Mouse (Mus musculus) midbrain, embryonic 13.5 days (tissue): ENCODE data around the gene Pex11g. TPM values are rescaled to one million over a fixed set of nuclear protein-coding genes. Genes with fewer than 3 reads are reported as not detected.

Experiments
- ATAC-seq: fragments of 200-750 bp; cut with Nextera tagmentation; 2 replicates; pipeline ENCODE4 v1.8.0; 2017; ENCODE audit warnings: mild to moderate bottlenecking, moderate TSS enrichment, moderate library complexity
- H3K27ac ChIP-seq: fragments of 300-500 bp; sonication (generic); 2 replicates; pipeline ENCODE4 v1.5.1; 2015; ENCODE audit warnings: inconsistent platforms, mild to moderate bottlenecking, moderate library complexity
- H3K27me3 ChIP-seq: fragments of 300-500 bp; sonication (generic); 2 replicates; pipeline ENCODE4 v1.6.1; 2015; ENCODE audit warnings: mild to moderate bottlenecking, inconsistent platforms
- H3K36me3 ChIP-seq: fragments of 300-500 bp; sonication (generic); 2 replicates; pipeline ENCODE4 v1.6.1; 2015; ENCODE audit warnings: mild to moderate bottlenecking, inconsistent platforms
- H3K4me1 ChIP-seq: fragments of 300-500 bp; sonication (generic); replicated peaks from 2 replicates; pipeline ENCODE4 v1.6.1; 2015; ENCODE audit warnings: inconsistent platforms
- H3K4me2 ChIP-seq: fragments of 300-500 bp; sonication (generic); replicated peaks from 2 replicates; pipeline ENCODE4 v1.6.1; 2015; ENCODE audit warnings: moderate library complexity, mild to moderate bottlenecking, inconsistent platforms
- H3K4me3 ChIP-seq: fragments of 300-500 bp; sonication (generic); replicated peaks from 2 replicates; pipeline ENCODE4 v1.5.1; 2015; ENCODE audit warnings: mild to moderate bottlenecking, inconsistent platforms
- H3K9ac ChIP-seq: fragments of 300-500 bp; sonication (generic); replicated peaks from 2 replicates; pipeline ENCODE4 v1.6.1; 2015; ENCODE audit warnings: mild to moderate bottlenecking, inconsistent platforms
- H3K9me3 ChIP-seq: fragments of 300-500 bp; sonication (generic); 2 replicates; pipeline ENCODE4 v1.6.1; 2016; ENCODE audit warnings: mild to moderate bottlenecking, inconsistent platforms
- WGBS: fragments of 180-500 bp; shearing (Covaris S2); methylation state at CpG from one replicate; pipeline ENCODE4 v1.1.7; 2015; 5-methylcytosine and 5-hydroxymethylcytosine counted together
- polyA plus RNA-seq: library from polyadenylated mRNA; unstranded; fragments of >200 nt; fragmentation: Nextera tagmentation; extraction: Ambion mirVana; gene quantifications from 2 replicates; pipeline ENCODE4 v1.2.1, GENCODE M21; 2015

Pex11g gene
- polyA plus RNA-seq, 1 experiment from 2014 or later: 5.3 TPM

DNA sequence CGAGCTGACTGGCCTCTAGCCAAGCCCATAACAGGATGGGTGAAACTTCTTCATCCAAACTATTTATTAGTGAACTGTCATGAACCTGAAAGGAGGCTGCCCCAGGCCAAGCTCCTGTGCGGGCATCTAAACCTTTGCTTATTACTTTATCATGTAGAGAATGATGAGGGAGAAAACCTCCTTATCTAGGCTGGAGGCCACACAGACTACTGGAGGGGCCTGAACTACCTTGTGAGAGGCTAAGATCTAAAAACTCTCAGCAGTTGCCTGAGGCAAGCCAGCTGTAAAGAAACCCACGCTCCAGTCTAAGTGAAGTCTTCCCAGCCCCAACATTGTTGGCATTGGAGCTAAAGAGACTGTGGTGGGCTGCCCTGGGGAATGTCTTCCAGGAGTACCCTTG lies 60.1 kb downstream of the Pex11g start:
- no peak overlapping the region for H3K4me2 ChIP-seq
- no peaks in the 10 kb centered on the region for H3K4me1 ChIP-seq
- no peak overlapping the region for H3K4me3 ChIP-seq
- no peaks in the 10 kb centered on the region for H3K9me3 ChIP-seq
- ATAC-seq: no peak
- 94% methylated on average over 3 of the region's 3 CpGs for WGBS
- 0 out of 2 replicates have a peak, but pooled peaks cover 5% of the 10 kb centered on the region for H3K36me3 ChIP-seq
- H3K27me3 ChIP-seq: no peaks in the 10 kb centered on the region
- no peak overlapping the region for H3K9ac ChIP-seq
- H3K27ac ChIP-seq: no peak overlapping the region

Other genes starting within 250 kb of the Pex11g start
- 53.9 and 58.6 TPM in 2 replicates for gene Insr, start 188.1 kb downstream of the Pex11g start, polyA plus RNA-seq
- not detected in 2 replicates for gene A430078G23Rik, start 114.3 kb downstream of the Pex11g start, polyA plus RNA-seq
- 10.4 and 12.5 TPM in 2 replicates for gene Arhgef18, start 74.7 kb downstream of the Pex11g start, polyA plus RNA-seq
- 0.17 and 0.23 TPM in 2 replicates for gene Tex45, start 3.2 kb upstream of the Pex11g start, polyA plus RNA-seq
- 85.1 and 90.0 TPM in 2 replicates for gene Zfp358, start 25.5 kb upstream of the Pex11g start, polyA plus RNA-seq
- gene Mcoln1, start 32.8 kb upstream of the Pex11g start, polyA plus RNA-seq: 93.4 and 99.6 TPM in 2 replicates
- 33.0 and 34.1 TPM in 2 replicates for gene Pnpla6, start 47.7 kb upstream of the Pex11g start, polyA plus RNA-seq
- 1.1 and 1.3 TPM in 2 replicates for gene C330021F23Rik, start 100.3 kb upstream of the Pex11g start, polyA plus RNA-seq
- 30.4 and 35.6 TPM in 2 replicates for gene Camsap3, start 119.6 kb upstream of the Pex11g start, polyA plus RNA-seq
- gene Xab2, start 153.6 kb upstream of the Pex11g start, polyA plus RNA-seq: 58.6 and 63.2 TPM in 2 replicates
- gene Pet100, start 153.9 kb upstream of the Pex11g start, polyA plus RNA-seq: 117 and 119 TPM in 2 replicates
- gene Pcp2, start 157.9 kb upstream of the Pex11g start, polyA plus RNA-seq: 0.50 and 0.55 TPM in 2 replicates
- 28.8 and 31.3 TPM in 2 replicates for gene Stxbp2, start 163.3 kb upstream of the Pex11g start, polyA plus RNA-seq
- 0.24 and 0.48 TPM in 2 replicates for gene Retn, start 188.1 kb upstream of the Pex11g start, polyA plus RNA-seq
- 0.40 TPM in 1 of 2 replicates, not detected in the other for gene Mcemp1, start 198.1 kb upstream of the Pex11g start, polyA plus RNA-seq
- 9.6 and 12.4 TPM in 2 replicates for gene Fcor, start 204.7 kb upstream of the Pex11g start, polyA plus RNA-seq
- 58.6 and 60.2 TPM in 2 replicates for gene Trappc5, start 208.6 kb upstream of the Pex11g start, polyA plus RNA-seq
- 0.23 and 0.61 TPM in 2 replicates for gene Fcer2a, start 226.5 kb upstream of the Pex11g start, polyA plus RNA-seq